Mouse (Mus musculus): ENCODE measurements around the gene Tdrd6. TPM values are rescaled to one million over a fixed set of nuclear protein-coding genes. Genes with fewer than 3 reads are reported as not detected.

The Tdrd6 gene
- polyA plus RNA-seq, 1 experiment from 2014 or later, result 0.33 TPM

DNA sequence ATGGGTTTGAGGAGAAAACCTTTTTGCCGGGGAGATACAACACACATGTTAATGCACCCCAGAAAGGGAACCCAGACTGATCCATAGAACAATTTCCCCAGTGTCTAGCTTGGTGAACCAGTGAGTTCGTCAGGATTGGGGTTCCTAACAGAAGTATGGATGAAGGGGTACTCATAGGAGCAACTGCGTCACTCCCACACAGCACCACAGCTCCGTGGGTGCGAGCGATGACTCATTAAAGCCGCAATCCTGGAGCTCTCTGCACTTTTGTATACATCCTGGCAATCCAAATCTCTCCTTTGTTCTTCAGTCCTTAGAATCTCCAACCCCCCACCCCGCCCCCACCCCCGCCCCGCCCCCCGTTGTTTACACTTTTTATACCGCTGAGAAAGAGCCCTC is 62.5 kb downstream of the Tdrd6 start:
- no peaks in the 10 kb centered on the region for H3K9me3 ChIP-seq
- peak overlapping the region; percentile 87 for H3K4me2 ChIP-seq (replicated peaks)
- H3K4me3 ChIP-seq, result peak overlapping the region; percentile 47
- ATAC-seq (ENCODE audit: low FRiP score, low read depth), result peak; percentile 56; the same call in 1 of the 2 replicates
- H3K27me3 ChIP-seq (replicated peaks), result no peaks in the 10 kb centered on the region
- no peak overlapping the region for H3K27ac ChIP-seq
- H3K36me3 ChIP-seq, result no peaks in the 10 kb centered on the region
- WGBS, result 6% methylated on average over 12 of the region's 12 CpGs
- peak overlapping the region; percentile 59 for H3K9ac ChIP-seq
- H3K4me1 ChIP-seq, result no peaks in the 10 kb centered on the region; the same call in none of the 2 replicates

Other genes with a start within 250 kb of the Tdrd6 start
- gene Mep1a, start 127.5 kb downstream of the Tdrd6 start, polyA plus RNA-seq (2016; fragmentation: Nextera tagmentation; extraction: Ambion mirVana), result 0.10 TPM in 1 of 2 replicates, not detected in the other
- gene Ankrd66, start 86.7 kb downstream of the Tdrd6 start, polyA plus RNA-seq (2016; fragmentation: Nextera tagmentation; extraction: Ambion mirVana), result 0.20 TPM in 1 of 2 replicates, not detected in the other
- gene Pla2g7, start 62.2 kb downstream of the Tdrd6 start, polyA plus RNA-seq (2016; fragmentation: Nextera tagmentation; extraction: Ambion mirVana), result 16.3 and 18.8 TPM in 2 replicates
- gene Slc25a27, start 36.9 kb upstream of the Tdrd6 start, polyA plus RNA-seq (2016; fragmentation: Nextera tagmentation; extraction: Ambion mirVana), result 88.3 and 99.6 TPM in 2 replicates
- 20.6 and 23.3 TPM in 2 replicates for gene Cyp39a1, start 37.1 kb upstream of the Tdrd6 start, polyA plus RNA-seq (2016; fragmentation: Nextera tagmentation; extraction: Ambion mirVana)
- gene Rcan2, start 171.1 kb upstream of the Tdrd6 start, polyA plus RNA-seq (2016; fragmentation: Nextera tagmentation; extraction: Ambion mirVana), result 48.8 and 49.5 TPM in 2 replicates